Mouse (Mus musculus): ENCODE results near the gene Kat5.
A peak's percentile ranks its signal among the peaks of the same experiment; 100 is the strongest.

The Kat5 gene

DNA sequence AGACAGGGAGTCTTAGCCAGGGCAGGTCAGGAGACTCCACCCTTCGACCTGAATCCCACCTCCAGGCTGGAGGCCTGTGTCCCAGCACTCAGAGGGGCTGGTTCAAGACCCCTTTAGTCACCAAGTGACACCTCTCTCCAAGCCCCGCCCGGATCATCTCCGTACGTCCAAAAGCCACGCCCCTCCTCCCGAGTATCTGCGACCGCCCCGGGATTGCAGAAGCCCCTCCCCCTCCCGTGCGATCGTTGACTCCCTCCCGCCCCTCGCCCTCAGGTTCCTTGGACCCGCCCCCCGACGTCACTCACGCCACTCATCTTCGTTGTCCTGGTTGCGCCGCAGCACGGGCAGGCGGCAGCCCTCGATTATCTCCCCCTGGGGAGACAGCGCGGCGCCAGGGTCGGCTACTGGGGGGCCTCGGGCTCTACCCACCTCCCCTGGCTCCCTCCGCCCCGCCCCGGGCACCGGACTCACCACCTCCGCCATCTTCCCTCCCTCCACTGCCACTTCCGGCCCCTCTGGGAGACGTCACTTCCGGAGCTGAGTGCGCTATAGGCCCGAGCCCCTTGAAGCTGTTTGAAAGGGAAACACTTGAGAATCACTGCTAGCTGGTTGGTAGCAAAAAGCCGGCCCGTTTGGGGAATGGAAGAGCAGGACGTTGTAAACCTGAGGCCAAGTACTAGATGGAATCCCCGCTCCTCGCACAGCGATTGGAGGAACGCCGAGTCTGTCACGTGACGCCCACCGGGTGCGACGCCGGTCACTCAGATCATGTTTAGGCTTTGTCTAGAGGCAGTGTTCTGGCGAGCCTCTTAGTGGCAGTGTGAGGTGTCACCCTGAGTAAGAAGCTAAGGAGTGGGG lies at the start of gene Kat5:
Gene Kat5, minus strand, starts transcription at position 691 of the 858 bp plus-strand sequence.
- DNase-seq (ENCODE audit: low read depth, low spot score), result peak; percentile 94

DNA sequence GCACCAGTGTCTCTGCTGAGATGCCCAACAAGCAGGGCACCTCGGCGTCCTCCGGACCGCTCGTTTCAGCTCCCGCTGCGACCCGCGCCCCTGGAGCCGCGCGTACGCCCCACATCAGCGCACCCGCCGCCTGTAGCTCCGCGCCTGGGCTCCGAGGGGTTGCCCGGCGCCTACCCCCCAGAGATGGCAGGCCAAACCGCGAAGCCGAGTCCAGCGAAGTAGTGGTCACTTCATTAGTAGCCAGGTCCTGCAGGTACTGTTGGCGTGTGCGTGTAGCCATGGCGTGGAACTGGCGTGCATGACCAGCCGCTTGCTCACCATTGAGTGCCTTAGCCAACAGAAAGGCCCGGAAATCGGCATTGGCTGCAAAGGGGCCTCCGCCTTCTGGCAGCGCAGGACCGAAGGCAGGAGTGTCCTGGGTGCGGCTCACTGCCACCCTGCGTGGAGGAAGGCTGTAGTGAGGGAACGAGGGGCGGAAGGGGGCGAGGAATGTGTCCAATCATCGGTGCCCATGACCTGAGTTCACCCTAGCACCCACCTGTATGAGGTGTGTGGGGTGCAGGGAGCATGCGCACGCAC lies 44.8 kb upstream of the Kat5 start:
- DNase-seq (ENCODE audit: low read depth, low spot score), result no peak

DNA sequence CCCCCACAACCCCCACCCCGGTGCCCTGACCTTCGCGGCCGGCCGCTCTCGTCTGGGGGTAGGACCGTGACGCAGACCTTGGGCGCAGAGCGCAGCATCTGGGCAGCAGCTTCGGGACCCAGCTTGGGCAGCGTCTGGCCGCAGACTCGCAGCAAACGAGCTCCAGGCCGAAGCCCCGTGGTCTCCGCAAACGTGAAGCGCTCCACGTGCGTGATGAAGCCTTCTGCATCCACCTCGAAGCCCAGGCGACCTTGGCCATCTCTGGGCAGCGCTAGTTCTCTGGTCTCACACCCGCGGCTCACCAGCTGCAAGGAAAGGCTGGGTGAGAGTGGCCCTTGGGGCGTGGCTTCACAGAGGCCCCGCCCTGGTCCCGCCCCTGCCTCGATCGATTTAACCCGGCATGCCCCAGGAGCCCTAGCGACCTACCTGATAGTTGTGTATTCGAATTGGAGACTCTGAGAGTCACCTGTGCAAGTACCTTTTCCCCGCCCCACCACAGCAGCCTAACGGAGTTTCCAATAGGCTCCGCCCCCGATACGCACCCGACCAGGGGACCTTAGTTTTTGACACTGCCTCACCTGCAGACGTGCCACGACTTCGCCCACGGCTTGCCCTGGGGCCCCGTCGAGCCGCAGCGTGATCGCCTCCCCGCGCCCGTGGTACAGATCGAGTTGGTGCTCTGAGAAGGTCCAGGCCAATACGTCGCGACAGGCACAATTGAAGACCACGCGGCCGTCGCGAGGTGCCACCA lies 44.1 kb upstream of the Kat5 start:
- DNase-seq (ENCODE audit: low read depth, low spot score), result peak; percentile 85

- DNase-seq (ENCODE audit: low read depth, low spot score), result no peak
These were observed 42.5 kb upstream of the Kat5 start for GRCm38 (mm10) chr19:5652570-5652969.

- DNase-seq (ENCODE audit: low read depth, low spot score), result no peak
These were observed 41.7 kb upstream of the Kat5 start for GRCm38 (mm10) chr19:5651502-5652274.

GRCm38 (mm10) chr19:5649298-5649741 lies 39.3 kb upstream of the Kat5 start:
- no peak for DNase-seq (ENCODE audit: low read depth, low spot score)

GRCm38 (mm10) chr19:5648401-5649297 lies 38.6 kb upstream of the Kat5 start:
- peak; percentile 91 for DNase-seq (ENCODE audit: low read depth, low spot score)

DNA sequence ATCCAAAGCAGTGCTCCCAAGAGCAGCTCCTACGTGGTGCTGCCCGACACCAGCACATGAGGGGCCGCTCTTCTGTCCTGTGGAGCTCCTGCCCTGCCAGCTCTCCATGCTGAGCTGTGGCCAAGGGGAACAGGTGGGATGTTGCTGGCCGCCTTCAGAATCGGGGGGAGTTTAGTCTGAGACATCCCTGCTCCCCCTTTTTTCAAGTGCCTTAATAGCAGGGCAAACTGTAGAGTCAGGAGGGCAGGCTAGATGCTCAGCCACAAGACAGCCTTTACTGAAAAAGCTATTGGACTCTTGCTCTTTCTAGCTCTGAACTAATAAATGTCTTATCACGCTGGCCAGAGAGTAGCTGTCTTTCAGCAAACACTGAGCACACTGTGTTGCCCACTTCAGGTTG lies 37.8 kb upstream of the Kat5 start:
- no peak for DNase-seq (ENCODE audit: low read depth, low spot score)

GRCm38 (mm10) chr19:5646731-5647330 lies 36.8 kb upstream of the Kat5 start:
- DNase-seq (ENCODE audit: low read depth, low spot score), result no peak

DNA sequence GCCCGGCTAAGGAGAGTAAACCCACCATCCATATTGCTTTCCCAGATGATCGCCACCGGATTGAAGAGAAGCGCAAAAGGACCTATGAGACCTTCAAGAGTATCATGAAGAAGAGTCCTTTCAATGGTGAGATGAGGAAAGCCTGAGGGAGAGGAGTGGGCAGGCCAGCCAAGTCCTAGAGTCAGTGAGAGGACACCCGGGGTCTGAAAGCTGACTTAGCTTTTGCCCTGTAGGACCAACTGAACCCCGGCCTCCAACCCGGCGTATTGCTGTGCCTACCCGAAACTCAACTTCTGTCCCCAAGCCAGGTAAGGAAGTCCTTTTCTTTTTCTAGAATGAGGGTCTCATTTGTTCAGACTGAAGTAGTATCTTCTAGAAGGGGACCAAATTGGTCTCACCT lies 35.2 kb upstream of the Kat5 start:
- DNase-seq (ENCODE audit: low read depth, low spot score), result no peak

DNA sequence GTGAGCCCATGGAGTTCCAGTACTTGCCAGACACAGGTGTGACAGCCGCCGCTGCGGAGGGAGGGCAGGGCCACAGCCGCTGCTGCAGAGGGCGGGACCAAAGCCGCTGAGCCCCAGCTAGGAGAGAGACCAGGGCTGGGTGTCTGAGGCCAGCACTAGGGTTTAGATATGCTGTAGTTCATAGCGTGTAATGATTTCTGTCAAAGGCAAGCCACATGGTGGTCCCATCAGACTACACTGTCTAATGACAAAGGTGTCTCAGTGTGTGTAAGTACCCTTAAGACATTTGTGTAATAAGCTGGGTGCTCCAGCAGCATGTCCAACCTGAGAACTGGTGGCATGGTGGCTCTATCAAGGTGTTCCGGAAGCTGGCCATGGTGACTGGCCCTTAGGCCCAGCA lies 31.6 kb upstream of the Kat5 start:
- DNase-seq (ENCODE audit: low read depth, low spot score), result no peak

- DNase-seq (ENCODE audit: low read depth, low spot score), result no peak
These were observed 31.0 kb upstream of the Kat5 start for GRCm38 (mm10) chr19:5641021-5641420.

- DNase-seq (ENCODE audit: low read depth, low spot score), result no peak
These were observed 30.3 kb upstream of the Kat5 start for GRCm38 (mm10) chr19:5640339-5640738.

DNA sequence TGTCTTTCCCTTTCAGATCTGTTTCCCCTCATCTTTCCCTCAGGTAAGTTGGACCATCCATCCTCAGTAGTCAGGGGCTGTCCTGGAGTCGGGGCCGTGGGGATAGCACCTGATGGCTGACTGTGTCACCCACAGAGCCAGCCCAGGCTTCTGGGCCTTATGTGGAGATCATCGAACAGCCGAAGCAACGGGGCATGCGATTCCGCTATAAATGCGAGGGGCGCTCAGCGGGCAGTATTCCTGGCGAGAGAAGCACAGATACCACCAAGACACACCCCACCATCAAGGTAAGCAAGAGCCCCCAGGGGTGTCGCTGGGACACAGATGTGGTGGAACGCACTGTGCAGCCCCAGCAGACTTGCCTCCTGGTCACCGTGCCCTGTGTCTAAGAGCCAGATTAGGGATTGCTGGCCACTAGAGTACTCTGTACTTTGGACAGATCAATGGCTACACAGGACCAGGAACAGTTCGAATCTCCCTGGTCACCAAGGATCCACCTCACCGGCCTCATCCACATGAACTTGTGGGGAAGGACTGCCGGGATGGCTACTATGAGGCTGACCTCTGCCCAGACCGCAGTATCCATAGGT lies 28.5 kb upstream of the Kat5 start:
- no peak for DNase-seq (ENCODE audit: low read depth, low spot score)

GRCm38 (mm10) chr19:5637069-5638047 lies 27.3 kb upstream of the Kat5 start, which contains the start of gene Rela:
Gene Rela (plus strand): TSS chr19:5637483.
- peak; percentile 72 for DNase-seq (ENCODE audit: low read depth, low spot score)

- DNase-seq (ENCODE audit: low read depth, low spot score), result no peak
These were observed 26.6 kb upstream of the Kat5 start for GRCm38 (mm10) chr19:5636571-5637041.

- DNase-seq (ENCODE audit: low read depth, low spot score), result no peak
These were observed 26.1 kb upstream of the Kat5 start for GRCm38 (mm10) chr19:5636036-5636570.

DNA sequence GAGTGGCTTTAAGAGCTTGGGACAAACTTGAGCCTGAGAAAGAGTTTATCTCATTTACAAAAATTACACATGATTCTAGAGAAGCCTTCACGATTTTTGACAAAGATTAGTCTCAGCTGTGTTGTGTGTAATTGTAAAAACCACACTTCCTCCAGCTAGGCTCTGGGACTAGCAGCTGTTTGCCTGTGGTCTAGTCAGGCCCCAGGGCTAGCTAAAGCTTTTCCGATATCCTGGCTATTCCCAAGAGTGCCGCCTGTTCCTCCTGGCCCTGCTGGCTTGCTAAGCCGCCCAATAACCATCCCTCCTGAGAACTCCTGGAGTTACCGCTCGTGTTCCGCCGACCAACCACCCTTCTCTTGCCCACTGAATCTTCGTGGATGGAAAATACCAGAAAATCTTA lies 22.1 kb upstream of the Kat5 start:
- no peak for DNase-seq (ENCODE audit: low read depth, low spot score)

Measured in ES-CJ7 (cell line).